Mouse (Mus musculus): ENCODE results near the gene Bnip3.
A peak's percentile ranks its signal among the peaks of the same experiment; 100 is the strongest.

Bnip3 gene

GRCm38 (mm10) chr7:138909277-138910192 lies at the start of gene Bnip3:
Gene Bnip3 (minus strand): TSS chr7:138909519.
- peak; percentile 94 to 95 for DNase-seq

- DNase-seq = no peak
These were observed 47.8 kb upstream of the Bnip3 start for GRCm38 (mm10) chr7:138957106-138957505.

- no peak for DNase-seq
These were observed 46.5 kb upstream of the Bnip3 start for GRCm38 (mm10) chr7:138955787-138956186.

- no peak for DNase-seq
These were observed 39.0 kb upstream of the Bnip3 start for GRCm38 (mm10) chr7:138948309-138948708.

GRCm38 (mm10) chr7:138947741-138948140 lies 38.4 kb upstream of the Bnip3 start:
- DNase-seq = no peak

- DNase-seq = no peak
These were observed 36.3 kb upstream of the Bnip3 start for GRCm38 (mm10) chr7:138945668-138946067.

- no peak for DNase-seq
These were observed 33.0 kb upstream of the Bnip3 start for GRCm38 (mm10) chr7:138942301-138942700.

- DNase-seq = no peak
These were observed 32.3 kb upstream of the Bnip3 start for GRCm38 (mm10) chr7:138941571-138941970.

- DNase-seq = no peak
These were observed 31.5 kb upstream of the Bnip3 start, which contains the start of gene Jakmip3 for GRCm38 (mm10) chr7:138940612-138941461. Gene Jakmip3 (plus strand): TSS chr7:138940730.

GRCm38 (mm10) chr7:138940256-138940611 lies 30.9 kb upstream of the Bnip3 start:
- DNase-seq = no peak

GRCm38 (mm10) chr7:138938991-138939390 lies 29.7 kb upstream of the Bnip3 start:
- no peak for DNase-seq

- no peak for DNase-seq
These were observed 25.2 kb upstream of the Bnip3 start for GRCm38 (mm10) chr7:138934523-138934922.

- DNase-seq = no peak
These were observed 19.1 kb upstream of the Bnip3 start for GRCm38 (mm10) chr7:138928456-138928855.

GRCm38 (mm10) chr7:138923756-138924425 lies 14.6 kb upstream of the Bnip3 start:
- DNase-seq = peak in 1 of 2 experiments; percentile 36

- no peak for DNase-seq
These were observed 12.3 kb upstream of the Bnip3 start for GRCm38 (mm10) chr7:138921611-138922010.

- peak; percentile 91 to 96 for DNase-seq
These were observed 10.0 kb upstream of the Bnip3 start for GRCm38 (mm10) chr7:138919156-138919944.

GRCm38 (mm10) chr7:138913616-138914015 lies 4.3 kb upstream of the Bnip3 start:
- DNase-seq = no peak

GRCm38 (mm10) chr7:138910193-138910562 lies 859 bp upstream of the Bnip3 start:
- DNase-seq = no peak

- DNase-seq = no peak
These were observed 497 bp downstream of the Bnip3 start for GRCm38 (mm10) chr7:138908768-138909276.

GRCm38 (mm10) chr7:138907976-138908375 lies 1.3 kb downstream of the Bnip3 start:
- no peak for DNase-seq

GRCm38 (mm10) chr7:138907043-138907442 lies 2.3 kb downstream of the Bnip3 start:
- DNase-seq = peak; percentile 70 to 82

- peak; percentile 25 to 70 for DNase-seq
These were observed 2.9 kb downstream of the Bnip3 start for GRCm38 (mm10) chr7:138906441-138906840.

Measured in lung, adult 18-20 months (tissue).